Mouse (Mus musculus) bone marrow, adult 2 months (tissue): ENCODE measurements around the gene Atp11b.

ENCODE experiments used
- CTCF ChIP-seq: fragments of 200-500 bp; IDR thresholded peaks from 2 replicates; pipeline ENCODE4 v1.5.1; 2011; ENCODE audit warnings: low read length, control low read depth; ENCODE audit not compliant: control insufficient read depth, insufficient read depth
- POLR2A ChIP-seq: fragments of 200-500 bp; IDR thresholded peaks from 2 replicates; pipeline ENCODE4 v1.6.1; 2011; ENCODE audit warnings: low read depth, mild to moderate bottlenecking, control low read depth, low read length, borderline replicate concordance; ENCODE audit not compliant: control insufficient read depth

DNA sequence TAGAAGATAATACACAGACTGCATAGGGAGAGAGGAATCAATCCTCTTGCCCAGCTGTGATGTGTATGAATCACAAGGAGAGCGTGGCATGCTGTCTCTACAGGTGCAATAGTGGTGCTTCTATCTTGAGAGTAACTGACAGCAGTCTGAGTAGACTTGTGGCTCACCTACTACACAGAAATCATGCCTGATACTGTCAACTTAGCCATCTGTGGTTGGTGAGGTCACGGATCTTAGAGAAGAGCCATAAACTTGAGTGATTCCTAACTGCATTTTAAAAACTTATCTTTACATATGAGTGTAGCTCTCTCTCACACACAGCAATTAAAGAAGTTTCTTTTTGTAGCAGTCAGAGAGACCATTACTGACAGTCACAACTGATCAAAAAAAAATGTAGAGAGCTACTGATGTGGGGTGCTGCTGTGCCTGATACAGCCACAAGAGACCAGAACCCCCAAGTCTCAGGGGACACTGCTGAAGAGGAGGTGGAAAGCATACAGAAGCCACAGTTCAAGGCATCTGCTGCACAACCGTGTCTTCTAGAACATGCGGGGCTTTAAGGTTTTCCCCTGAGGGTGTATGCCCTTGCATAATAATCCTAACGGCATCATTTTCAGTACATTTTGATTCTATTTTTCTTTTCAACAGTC, 146.8 kb downstream of the Atp11b start:
- no peak for TF ChIP-seq POLR2A
- no peak for TF ChIP-seq CTCF
